Mouse (Mus musculus): Measurements from ENCODE around the gene Gm20388. TPM values are rescaled to one million over a fixed set of nuclear protein-coding genes. Genes with fewer than 3 reads are reported as not detected.

Gene Gm20388
- total RNA-seq, 2 experiments from 2014 or later = 12.7 TPM; not detected in 1

DNA sequence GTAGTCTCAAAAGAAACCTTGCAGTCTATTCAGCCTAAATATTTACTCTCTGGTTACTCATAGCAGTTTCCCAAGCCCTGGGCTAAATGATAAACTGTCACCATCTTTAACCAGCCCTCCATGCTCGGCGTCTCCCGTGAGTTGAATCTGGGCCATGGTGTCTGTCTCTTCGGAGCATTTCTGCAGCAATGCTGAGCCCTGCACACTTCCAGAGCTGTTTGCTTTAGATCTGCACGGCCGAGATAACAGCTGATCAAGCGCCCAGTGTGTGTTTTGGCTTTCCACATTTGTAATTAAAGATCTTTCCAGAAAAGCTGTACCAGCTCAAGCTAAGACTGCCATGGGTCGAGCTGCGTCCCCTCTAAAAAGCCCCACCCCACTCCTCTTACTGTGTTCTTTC lies 1068.6 kb downstream of the Gm20388 start:
- DNase-seq = no peak

GRCm38 (mm10) chr8:120980948-120981347 lies 1070.3 kb downstream of the Gm20388 start:
- DNase-seq = no peak

- no peak for DNase-seq
Observed at GRCm38 (mm10) chr8:120984888-120985287, 1074.2 kb downstream of the Gm20388 start.

- no peak for DNase-seq
Observed at GRCm38 (mm10) chr8:120986022-120986421, 1075.4 kb downstream of the Gm20388 start.

GRCm38 (mm10) chr8:120993738-120994137 lies 1083.1 kb downstream of the Gm20388 start:
- DNase-seq = no peak

- no peak for DNase-seq
Observed at GRCm38 (mm10) chr8:120995424-120995823, 1084.8 kb downstream of the Gm20388 start.

DNA sequence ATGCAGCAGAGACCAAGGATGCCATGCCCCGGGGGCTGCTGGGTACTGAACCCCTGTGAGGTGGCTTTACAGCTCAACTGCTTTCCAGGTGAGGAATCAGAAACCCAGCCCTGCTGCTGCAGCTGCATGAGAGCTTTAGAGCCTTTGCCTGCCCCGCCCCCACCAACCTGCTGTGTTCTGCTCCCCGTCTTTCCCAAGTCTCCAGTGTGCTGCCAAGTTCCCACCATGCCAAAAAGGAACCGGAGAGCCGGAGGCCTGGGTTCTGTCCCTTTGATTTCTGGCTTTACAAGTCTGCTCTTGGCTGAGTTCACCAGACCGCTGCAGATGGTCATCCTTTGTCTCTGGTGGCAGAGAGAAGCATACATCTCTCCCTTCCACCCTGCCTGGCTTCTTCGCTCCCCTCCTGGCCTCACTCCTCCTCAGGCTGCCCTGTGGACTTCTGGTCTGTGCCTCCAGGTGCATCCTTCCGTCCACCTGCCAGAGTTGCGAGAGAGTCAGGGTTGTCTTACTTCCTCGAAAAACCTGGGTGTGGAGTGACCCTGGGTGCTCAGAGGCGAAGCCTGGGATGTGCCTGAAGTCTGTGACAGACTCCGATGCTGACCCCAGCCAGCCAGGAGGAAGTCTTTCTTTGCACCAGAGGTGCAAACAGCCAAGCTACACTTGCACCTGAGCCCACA lies 1086.4 kb downstream of the Gm20388 start:
- DNase-seq = no peak

DNA sequence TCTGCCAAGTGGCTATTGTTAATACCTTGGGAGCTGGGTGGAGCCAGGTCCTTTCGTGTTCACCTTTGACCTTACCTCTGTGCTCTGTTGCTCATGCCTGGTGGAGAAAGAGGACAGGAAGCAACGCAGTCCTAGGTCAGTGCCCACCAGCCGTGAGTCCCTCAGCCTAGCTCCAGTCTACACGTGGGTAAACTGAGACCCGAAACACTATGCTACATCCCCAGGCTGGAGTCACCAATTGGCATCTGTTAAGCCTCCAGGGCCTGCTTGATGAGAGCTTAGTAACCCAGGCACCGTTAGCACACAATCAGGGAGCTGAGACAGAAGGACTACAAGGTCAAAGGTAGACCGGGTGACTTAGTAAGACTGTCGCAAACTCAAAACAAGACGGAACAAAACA lies 1087.3 kb downstream of the Gm20388 start:
- no peak for DNase-seq

DNA sequence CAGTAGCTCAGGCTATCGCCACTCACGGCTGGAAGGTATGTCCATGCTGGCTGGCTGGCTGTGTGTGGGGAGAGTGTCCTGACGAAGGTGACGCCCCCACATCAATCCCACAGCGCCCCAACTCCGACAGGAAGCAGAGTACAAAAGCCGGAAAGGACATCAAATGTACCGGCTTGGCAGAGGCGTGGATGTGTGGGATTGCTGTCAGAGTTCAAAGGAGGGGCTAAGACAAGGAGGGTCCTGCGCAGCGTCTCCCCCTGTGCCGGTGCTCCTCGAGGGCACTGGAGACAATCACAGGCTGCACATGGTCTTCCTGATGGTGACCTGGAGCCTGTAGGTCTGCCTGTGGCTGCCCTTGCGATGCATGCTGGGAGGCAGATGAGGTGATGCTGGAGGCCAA lies 1088.3 kb downstream of the Gm20388 start:
- DNase-seq = no peak

GRCm38 (mm10) chr8:121001951-121002350 lies 1091.3 kb downstream of the Gm20388 start:
- no peak for DNase-seq

- DNase-seq = no peak
Observed at GRCm38 (mm10) chr8:121002871-121003539, 1092.4 kb downstream of the Gm20388 start.

DNA sequence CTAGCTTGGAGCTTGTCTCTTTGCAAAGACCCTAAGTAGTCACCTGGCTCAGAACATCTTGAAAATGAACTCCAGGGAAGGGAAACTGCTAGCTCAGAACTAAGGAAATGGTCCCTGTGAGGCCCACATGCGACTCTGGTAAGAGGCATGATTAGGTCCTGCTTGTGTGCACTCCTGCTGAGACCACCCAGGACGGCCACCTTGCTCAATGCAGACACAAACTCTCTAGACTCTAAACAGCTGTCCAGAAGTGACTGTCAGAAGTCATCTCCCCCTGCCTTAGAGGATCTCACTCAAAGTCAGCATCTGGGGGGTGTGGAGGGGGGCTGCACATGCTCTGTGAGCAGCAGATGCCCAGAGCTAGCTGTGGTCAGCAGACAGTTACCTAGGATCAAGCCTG lies 1093.0 kb downstream of the Gm20388 start:
- no peak for DNase-seq

- DNase-seq = no peak
Observed at GRCm38 (mm10) chr8:121013318-121013717, 1102.7 kb downstream of the Gm20388 start.

DNA sequence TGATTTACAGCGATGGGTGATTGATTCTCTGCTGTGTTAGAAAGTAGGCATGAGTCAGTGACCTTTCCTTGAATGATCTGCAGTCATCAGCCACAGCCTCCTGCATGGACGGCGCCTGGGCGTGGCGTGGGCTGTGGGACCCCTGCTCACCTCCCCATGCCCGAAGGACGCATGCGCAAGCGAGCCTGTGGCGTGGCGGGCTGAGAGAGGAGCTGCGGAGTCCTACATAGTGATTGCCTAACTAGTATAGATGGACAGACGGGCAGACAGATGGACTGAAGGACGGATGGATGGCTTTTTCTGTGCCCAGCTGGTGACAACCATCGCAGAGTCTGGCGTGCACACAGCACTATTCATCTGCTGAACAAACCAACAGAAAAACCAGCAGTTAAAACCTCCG lies 1106.0 kb downstream of the Gm20388 start:
- DNase-seq = peak; percentile 19 to 28

DNA sequence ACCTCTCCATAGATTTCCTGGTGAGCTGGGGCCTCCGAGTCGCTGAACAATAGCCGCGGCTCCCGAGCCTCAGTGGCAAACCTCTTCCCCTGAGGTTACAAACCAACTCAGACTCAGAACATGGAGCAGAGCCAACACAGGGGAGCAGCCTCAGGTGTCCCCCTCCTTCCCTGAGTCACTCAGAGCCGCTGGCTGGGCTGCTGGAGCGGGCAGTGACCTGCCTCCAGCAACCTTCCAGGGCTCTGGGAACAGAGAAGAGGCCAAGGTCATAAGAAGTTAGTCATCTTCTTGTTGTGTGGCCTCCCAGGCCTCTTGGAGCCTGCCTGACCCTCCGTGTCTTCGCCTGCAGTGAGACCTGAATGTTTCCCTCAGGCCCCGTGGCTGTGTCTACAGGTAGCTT lies 1107.6 kb downstream of the Gm20388 start:
- DNase-seq = no peak

DNA sequence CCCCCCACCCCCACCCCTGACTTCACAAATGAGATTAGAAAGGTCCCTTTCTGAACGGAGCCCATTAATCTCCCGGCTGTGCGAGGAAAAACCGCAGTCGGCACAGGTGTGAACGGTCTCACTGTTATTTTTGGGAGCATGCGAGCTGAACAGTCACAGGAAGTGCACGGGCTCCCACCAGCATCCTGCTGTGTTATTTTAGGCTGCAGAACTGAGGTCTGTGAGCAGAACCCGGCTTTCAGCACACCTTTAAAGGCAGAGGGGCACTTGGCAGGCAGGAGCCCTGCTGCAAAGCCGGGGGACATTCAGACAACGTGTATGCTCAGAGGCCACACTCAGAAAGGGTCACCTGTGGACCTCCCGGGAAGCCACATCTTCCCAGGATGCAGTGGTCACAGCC lies 1110.8 kb downstream of the Gm20388 start:
- no peak for DNase-seq

DNA sequence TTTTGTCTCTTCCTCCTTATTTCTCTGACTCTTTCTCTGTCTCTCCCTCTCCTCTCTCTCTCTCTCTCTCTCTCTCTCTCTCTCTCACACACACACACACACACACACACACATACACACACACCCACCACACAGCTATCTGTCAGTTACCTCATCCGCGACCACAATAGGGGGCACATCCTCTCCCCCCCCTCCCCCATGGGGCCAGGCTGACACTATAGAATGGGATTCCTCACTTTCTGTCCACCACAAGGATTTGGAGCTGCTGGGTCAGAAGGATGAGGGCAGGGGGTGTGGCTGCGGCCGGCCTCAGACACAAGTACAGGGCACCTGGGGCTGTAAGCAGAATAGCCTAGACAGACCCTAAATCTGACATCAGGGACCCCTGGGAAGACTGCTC lies 1112.4 kb downstream of the Gm20388 start:
- DNase-seq = no peak

GRCm38 (mm10) chr8:121023736-121024135 lies 1113.1 kb downstream of the Gm20388 start:
- no peak for DNase-seq

GRCm38 (mm10) chr8:121025486-121025885 lies 1114.8 kb downstream of the Gm20388 start:
- no peak for DNase-seq

GRCm38 (mm10) chr8:121027787-121028186 lies 1117.1 kb downstream of the Gm20388 start:
- no peak for DNase-seq

DNA sequence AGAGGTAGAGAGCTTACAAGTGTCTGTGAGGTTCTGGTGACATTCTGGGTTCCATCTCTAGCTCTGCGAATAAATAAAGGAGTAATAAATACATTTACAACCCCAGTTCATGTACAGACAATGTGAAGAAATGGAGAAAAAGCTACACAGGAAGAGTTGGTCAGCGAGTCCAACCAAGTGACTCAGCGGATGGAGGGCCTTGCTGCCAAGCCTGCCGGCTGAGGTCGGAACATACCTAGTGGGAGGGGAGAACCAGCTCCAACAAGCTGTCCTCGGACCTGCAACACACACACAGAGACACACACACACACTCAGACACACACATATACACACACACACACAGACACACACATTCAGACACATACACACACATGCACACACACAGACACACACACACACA lies 1118.4 kb downstream of the Gm20388 start:
- no peak for DNase-seq

GRCm38 (mm10) chr8:121030496-121031040 lies 1119.9 kb downstream of the Gm20388 start:
- peak in 1 of 2 experiments; percentile 13 for DNase-seq

DNA sequence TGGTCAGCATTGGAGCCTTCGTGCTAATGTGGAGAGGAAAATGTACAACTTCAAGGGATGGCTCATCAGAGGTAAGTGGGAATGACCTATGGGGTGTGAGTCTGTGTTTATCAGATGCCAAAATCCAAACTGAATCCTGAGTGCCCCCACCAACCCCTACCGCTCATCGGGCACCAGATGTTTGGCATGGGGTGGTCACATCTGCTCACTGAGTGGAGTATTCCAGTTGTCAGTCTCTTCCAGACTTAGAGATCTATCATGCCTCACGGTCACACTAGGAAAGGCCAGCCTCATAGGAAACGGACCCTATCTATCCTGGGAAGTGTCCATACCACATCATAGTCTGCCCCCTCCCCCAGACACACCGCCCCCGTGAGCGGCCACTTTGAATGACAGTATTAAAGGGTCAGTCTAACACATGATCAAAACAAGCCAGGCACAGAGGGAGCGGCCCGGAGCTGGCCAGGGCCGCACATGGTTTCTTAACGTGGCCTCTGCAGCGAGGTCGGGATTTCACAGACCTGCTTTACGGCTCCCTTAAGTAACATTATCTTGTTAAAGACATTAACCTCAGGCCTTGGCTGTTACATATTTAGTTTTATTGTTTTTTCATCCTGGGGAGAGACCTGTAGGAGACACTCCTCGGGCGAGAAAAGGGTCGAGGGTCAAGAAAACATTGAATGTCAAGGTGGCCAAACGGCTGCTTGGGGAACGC lies 1122.8 kb downstream of the Gm20388 start:
- no peak for DNase-seq
